Mouse (Mus musculus) forebrain, embryonic 11.5 days (tissue): ENCODE results near the gene Dhh. TPM values are rescaled to one million over a fixed set of nuclear protein-coding genes. Genes with fewer than 3 reads are reported as not detected.
A peak's percentile ranks its signal among the peaks of the same experiment; 100 is the strongest.

Experiments
- ATAC-seq: fragments of 200-750 bp; cut with Nextera tagmentation; replicated peaks from 2 replicates; pipeline ENCODE4 v1.8.0; 2017; ENCODE audit warnings: moderate TSS enrichment; ENCODE audit not compliant: low FRiP score
- DNase-seq: peaks from one replicate; pipeline ENCODE4 v3.0.0-alpha.2; 2017; ENCODE audit warnings: low spot score
- H3K27ac ChIP-seq: fragments of 300-500 bp; sonication (generic); 2 replicates; pipeline ENCODE4 v1.5.1; 2014; ENCODE audit warnings: low read depth, low read length
- H3K27me3 ChIP-seq: fragments of 300-500 bp; sonication (generic); 2 replicates; pipeline ENCODE4 v1.6.1; 2014; ENCODE audit warnings: mild to moderate bottlenecking, low read length, mixed read lengths; ENCODE audit not compliant: control insufficient read depth, insufficient read depth
- H3K36me3 ChIP-seq: fragments of 300-500 bp; sonication (generic); 2 replicates; pipeline ENCODE4 v1.6.1; 2014; ENCODE audit warnings: mild to moderate bottlenecking, low read length, moderate library complexity, mixed read lengths; ENCODE audit not compliant: control insufficient read depth, insufficient read depth
- H3K4me1 ChIP-seq: fragments of 300-500 bp; sonication (generic); replicated peaks from 2 replicates; pipeline ENCODE4 v1.6.1; 2014; ENCODE audit warnings: low read length, mixed read lengths; ENCODE audit not compliant: control insufficient read depth, insufficient read depth
- H3K4me2 ChIP-seq: fragments of 300-500 bp; sonication (generic); 2 replicates; pipeline ENCODE4 v1.6.1; 2014; ENCODE audit warnings: low read depth, mild to moderate bottlenecking, low read length, moderate library complexity, mixed read lengths; ENCODE audit not compliant: severe bottlenecking
- H3K4me3 ChIP-seq: fragments of 300-500 bp; sonication (generic); 2 replicates; pipeline ENCODE4 v1.5.1; 2014; ENCODE audit warnings: low read depth, low read length
- H3K9ac ChIP-seq: fragments of 300-500 bp; sonication (generic); 2 replicates; pipeline ENCODE4 v1.6.1; 2014; ENCODE audit warnings: low read length
- H3K9me3 ChIP-seq: fragments of 300-500 bp; sonication (generic); 2 replicates; pipeline ENCODE4 v1.6.1; 2016; ENCODE audit warnings: low read length, mixed read lengths; ENCODE audit not compliant: control insufficient read depth
- WGBS: fragments of 180-500 bp; shearing (Covaris S2); extraction: QIAGEN DNeasy Blood & Tissue Kit; methylation state at CpG from one replicate; pipeline ENCODE4 v1.1.7; 2014; 5-methylcytosine and 5-hydroxymethylcytosine counted together
- polyA plus RNA-seq: library from polyadenylated mRNA; unstranded; fragments of >200 nt; fragmentation: Nextera tagmentation; extraction: Ambion mirVana; gene quantifications from 2 replicates; pipeline ENCODE4 v1.2.1, GENCODE M21; 2014

Gene Dhh
- polyA plus RNA-seq: 0.28 and 0.29 TPM in 2 replicates

- no peaks in the 10 kb centered on the region; the same call in 1 of the 2 replicates for H3K36me3 ChIP-seq
- peaks cover 64% of the 10 kb centered on the region for H3K27me3 ChIP-seq
- under 1% methylated on average over 41 of the region's 41 CpGs for WGBS
- H3K4me3 ChIP-seq: peak within 1 kb of the TSS; percentile 16
- ATAC-seq: peak; percentile 38; the same call in 1 of the 2 replicates
- H3K9ac ChIP-seq: peak within 1 kb of the TSS; percentile 17
- H3K4me2 ChIP-seq: peak within 1 kb of the TSS; percentile 37
- H3K4me1 ChIP-seq: peaks cover 37% of the 10 kb centered on the region
- peak; percentile 76 for DNase-seq
- H3K9me3 ChIP-seq: no peaks in the 10 kb centered on the region
- H3K27ac ChIP-seq: no peak within 1 kb of the TSS
Observed at GRCm38 (mm10) chr15:98897928-98898800, at the start of gene Dhh. TSS of gene Dhh (minus strand) at chr15:98898540.

GRCm38 (mm10) chr15:98947884-98948283 is 49.5 kb upstream of the Dhh start:
- Histone ChIP-seq H3K36me3 (no peaks in the 10 kb centered on the region; the same call in 1 of the 2 replicates), H3K4me2 (no peak overlapping the region), H3K27me3 (no peaks in the 10 kb centered on the region), H3K9ac (no peak overlapping the region), H3K4me3 (no peak overlapping the region), H3K4me1 (no peaks in the 10 kb centered on the region), H3K9me3 (no peaks in the 10 kb centered on the region), H3K27ac (no peak overlapping the region)
- no peak for ATAC-seq
- 54% methylated on average over 3 of the region's 3 CpGs for WGBS
- DNase-seq: no peak

GRCm38 (mm10) chr15:98943133-98943532 is 44.8 kb upstream of the Dhh start:
- 70% methylated on average over 4 of the region's 4 CpGs for WGBS
- H3K4me1 ChIP-seq: no peaks in the 10 kb centered on the region
- H3K4me2 ChIP-seq: no peak overlapping the region
- no peak overlapping the region for H3K4me3 ChIP-seq
- no peaks in the 10 kb centered on the region for H3K27me3 ChIP-seq
- no peaks in the 10 kb centered on the region for H3K9me3 ChIP-seq
- no peak overlapping the region for H3K27ac ChIP-seq
- H3K36me3 ChIP-seq: no peaks in the 10 kb centered on the region
- H3K9ac ChIP-seq: no peak overlapping the region
- no peak for ATAC-seq
- DNase-seq: no peak

GRCm38 (mm10) chr15:98942081-98942480 is 43.7 kb upstream of the Dhh start:
- Histone ChIP-seq H3K4me1 (no peaks in the 10 kb centered on the region), H3K36me3 (no peaks in the 10 kb centered on the region), H3K27me3 (no peaks in the 10 kb centered on the region), H3K9me3 (no peaks in the 10 kb centered on the region), H3K4me3 (no peak overlapping the region), H3K27ac (no peak overlapping the region), H3K4me2 (no peak overlapping the region), H3K9ac (no peak overlapping the region)
- ATAC-seq (no peak), DNase-seq (no peak)
- WGBS: 91% methylated on average over 4 of the region's 4 CpGs

- no peaks in the 10 kb centered on the region for H3K27me3 ChIP-seq
- H3K36me3 ChIP-seq: no peaks in the 10 kb centered on the region
- no peak overlapping the region for H3K27ac ChIP-seq
- ATAC-seq (no peak), DNase-seq (no peak)
- WGBS: 84% methylated on average over 2 of the region's 2 CpGs
- H3K9me3 ChIP-seq: no peaks in the 10 kb centered on the region
- H3K4me1 ChIP-seq: no peaks in the 10 kb centered on the region
- H3K4me3 ChIP-seq: no peak overlapping the region
- no peak overlapping the region for H3K9ac ChIP-seq
- no peak overlapping the region for H3K4me2 ChIP-seq
Observed at GRCm38 (mm10) chr15:98941539-98941938, 43.2 kb upstream of the Dhh start.

- no peaks in the 10 kb centered on the region for H3K36me3 ChIP-seq
- H3K4me1 ChIP-seq: no peaks in the 10 kb centered on the region; the same call in 1 of the 2 replicates
- H3K9ac ChIP-seq: no peak overlapping the region
- WGBS: 65% methylated on average over 10 of the region's 10 CpGs
- DNase-seq (no peak), ATAC-seq (no peak)
- no peak overlapping the region for H3K4me2 ChIP-seq
- no peak overlapping the region for H3K4me3 ChIP-seq
- no peak overlapping the region for H3K27ac ChIP-seq
- H3K9me3 ChIP-seq: no peaks in the 10 kb centered on the region
- no peaks in the 10 kb centered on the region for H3K27me3 ChIP-seq
Observed at GRCm38 (mm10) chr15:98940816-98941215, 42.5 kb upstream of the Dhh start.

GRCm38 (mm10) chr15:98934217-98934839 is 36.0 kb upstream of the Dhh start, which contains the start of gene Tuba1b:
TSS of gene Tuba1b (minus strand) at chr15:98934565.
- under 1% methylated on average over 41 of the region's 58 CpGs for WGBS
- peak within 1 kb of the TSS; percentile 96 for H3K9ac ChIP-seq

GRCm38 (mm10) chr15:98933833-98934216 is 35.5 kb upstream of the Dhh start:
- WGBS: under 1% methylated on average over 35 of the region's 35 CpGs

More at GRCm38 (mm10) chr15:98934217-98934839, 36.0 kb upstream of the Dhh start, which contains the start of gene Tuba1b:
- Histone ChIP-seq H3K4me2 (peak within 1 kb of the TSS; percentile 98), H3K27me3 (no peaks in the 10 kb centered on the region), H3K9me3 (no peaks in the 10 kb centered on the region), H3K36me3 (no peaks in the 10 kb centered on the region; the same call in 1 of the 2 replicates), H3K4me1 (peaks cover 10% of the 10 kb centered on the region; the same call in 1 of the 2 replicates), H3K4me3 (peak within 1 kb of the TSS; percentile 78), H3K27ac (peak within 1 kb of the TSS; percentile 96)
- peak; percentile 95 for DNase-seq
- ATAC-seq: peak; percentile 93

More at GRCm38 (mm10) chr15:98933833-98934216, 35.5 kb upstream of the Dhh start:
- H3K27ac ChIP-seq: peak overlapping the region; percentile 96
- peak; percentile 99 for DNase-seq
- H3K36me3 ChIP-seq: no peaks in the 10 kb centered on the region; the same call in 1 of the 2 replicates
- peak; percentile 73 for ATAC-seq
- no peaks in the 10 kb centered on the region for H3K27me3 ChIP-seq
- H3K4me3 ChIP-seq: peak overlapping the region; percentile 78
- H3K4me1 ChIP-seq: peaks cover 10% of the 10 kb centered on the region; the same call in 1 of the 2 replicates
- H3K9ac ChIP-seq: peak overlapping the region; percentile 96
- H3K9me3 ChIP-seq: no peaks in the 10 kb centered on the region
- peak overlapping the region; percentile 98 for H3K4me2 ChIP-seq
